Mouse (Mus musculus) bone marrow, adult 2 months (tissue): ENCODE data around the gene Gm45713.

Experiments used
- CTCF ChIP-seq: fragments of 200-500 bp; IDR thresholded peaks from 2 replicates; pipeline ENCODE4 v1.5.1; 2011; ENCODE audit warnings: low read length, control low read depth; ENCODE audit not compliant: control insufficient read depth, insufficient read depth
- POLR2A ChIP-seq: fragments of 200-500 bp; IDR thresholded peaks from 2 replicates; pipeline ENCODE4 v1.6.1; 2011; ENCODE audit warnings: low read depth, mild to moderate bottlenecking, control low read depth, low read length, borderline replicate concordance; ENCODE audit not compliant: control insufficient read depth

- TF ChIP-seq CTCF: no peak
- no peak for TF ChIP-seq POLR2A
These were observed 4.1 kb upstream of the Gm45713 start for GRCm38 (mm10) chr7:45139904-45140723.
